ENCODE assay signal across 23 mouse cellular contexts in the genomic region with DNA sequence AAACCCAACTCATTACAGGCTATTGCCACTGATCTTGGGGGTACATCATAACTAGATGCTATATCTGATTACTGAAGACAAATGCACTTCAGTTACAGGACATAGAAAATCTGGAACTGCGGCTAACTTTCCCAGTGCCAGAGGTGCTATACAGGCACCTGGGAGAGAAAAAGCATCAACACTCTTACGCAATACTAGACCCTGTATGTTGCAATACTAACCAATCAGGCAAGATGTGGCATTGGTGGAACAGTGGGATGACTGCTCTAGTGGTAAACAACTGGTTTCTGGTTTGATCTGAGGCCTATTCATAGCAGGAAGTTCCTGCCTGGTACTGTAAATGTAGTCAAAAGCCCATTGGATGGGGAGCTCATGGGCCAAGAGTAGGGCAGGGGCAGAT.
DNase-seq lines count a peak whose midpoint lies in the region; ATAC-seq and TF ChIP-seq lines count a peak whose summit lies in the region.
"Had no signal": no experiment of that assay in that cellular context is flagged by ENCODE, and none has a peak within 500 bp of the region (broad histone marks: within the 10 kb centered on the region; RNA-seq: fewer than 3 reads in every experiment).

No protein-coding gene starts in this region.

- H3K4me1 ChIP-seq in liver, adult 2 months (ENCODE audit: control insufficient read depth, insufficient read depth, low read length) = no peaks in the 10 kb centered on the region
- no peaks in the 10 kb centered on the region; the same call in 1 of the 2 replicates for H3K4me1 ChIP-seq in liver, embryonic 11.5 days (replicated peaks; ENCODE audit: control insufficient read depth, insufficient read depth, low read length)
- no peaks in the 10 kb centered on the region for H3K4me1 ChIP-seq in midbrain, postnatal 0 days (ENCODE audit: insufficient read depth, low read length)
- H3K4me1 ChIP-seq: hindbrain, embryonic 12.5 days; hindbrain, embryonic 15.5 days had no signal

- no peaks in the 10 kb centered on the region for H3K27me3 ChIP-seq in liver, adult 2 months (ENCODE audit: control insufficient read depth, insufficient read depth, low read length)
- H3K27me3 ChIP-seq in liver, embryonic 11.5 days (replicated peaks; ENCODE audit: control insufficient read depth, insufficient read depth, low read length) = no peaks in the 10 kb centered on the region
- H3K27me3 ChIP-seq in midbrain, postnatal 0 days (ENCODE audit: insufficient read depth, low read length) = no peaks in the 10 kb centered on the region
- H3K27me3 ChIP-seq: forebrain, embryonic 13.5 days; hindbrain, embryonic 12.5 days; hindbrain, embryonic 15.5 days had no signal

- ATAC-seq in liver, embryonic 11.5 days (replicated peaks; ENCODE audit: low FRiP score) = no peak
- ATAC-seq in megakaryocyte progenitor cell, adult 5-6 weeks (replicated peaks; ENCODE audit: poor library complexity) = peak; percentile 18; the same call in 1 of the 2 replicates
- ATAC-seq in midbrain, postnatal 0 days (ENCODE audit: low FRiP score) = no peak
- ATAC-seq in monocyte, adult 5-6 weeks (replicated peaks; ENCODE audit: insufficient number of reproducible peaks, low FRiP score, low TSS enrichment, poor library complexity, severe bottlenecking) = no peak
- ATAC-seq: activated CD4-positive, CD25-positive, alpha-beta regulatory T cell, adult 4 months; CD4-positive, CD25-positive, alpha-beta regulatory T cell, adult 4 months; forebrain, embryonic 13.5 days; forebrain, embryonic 16.5 days had no signal

- H3K79me2 ChIP-seq in liver, adult 2 months (ENCODE audit: control insufficient read depth, insufficient read depth, low read length) = no peaks in the 10 kb centered on the region

- TF ChIP-seq CTCF in liver, adult 2 months (IDR thresholded peaks at IDR 0.05; ENCODE audit: low read depth, low read length) = no peak
- no peak for TF ChIP-seq CTCF in midbrain, postnatal 0 days (IDR thresholded peaks at IDR 0.05)

- WGBS in liver, adult 2 months = 82% methylated on average over 2 of the region's 2 CpGs
- WGBS in liver, embryonic 11.5 days = 96% methylated on average over 2 of the region's 2 CpGs
- 97% methylated on average over 2 of the region's 2 CpGs for WGBS in midbrain, postnatal 0 days

- H3K9me3 ChIP-seq in liver, embryonic 11.5 days (ENCODE audit: control insufficient read depth, low read length) = no peaks in the 10 kb centered on the region
- no peaks in the 10 kb centered on the region for H3K9me3 ChIP-seq in midbrain, postnatal 0 days (ENCODE audit: low read length)
- H3K9me3 ChIP-seq: forebrain, embryonic 10.5 days; forebrain, embryonic 13.5 days; hindbrain, embryonic 12.5 days; hindbrain, embryonic 15.5 days had no signal

- no peak overlapping the region for H3K4me3 ChIP-seq in liver, adult 2 months (ENCODE audit: insufficient read depth, low read depth, low read length)
- H3K4me3 ChIP-seq in liver, embryonic 11.5 days (ENCODE audit: low read depth, low read length) = no peak overlapping the region
- no peak overlapping the region for H3K4me3 ChIP-seq in midbrain, postnatal 0 days (ENCODE audit: low read depth, low read length)
- H3K4me3 ChIP-seq: forebrain, embryonic 10.5 days; forebrain, embryonic 13.5 days; hindbrain, embryonic 12.5 days; hindbrain, embryonic 15.5 days had no signal

- H3K9ac ChIP-seq in liver, adult 2 months (ENCODE audit: low read depth, low read length) = no peak overlapping the region
- no peak overlapping the region for H3K9ac ChIP-seq in liver, embryonic 11.5 days (ENCODE audit: low read depth, low read length)
- no peak overlapping the region for H3K9ac ChIP-seq in midbrain, postnatal 0 days (replicated peaks; ENCODE audit: low read length, poor library complexity, severe bottlenecking)
- H3K9ac ChIP-seq: forebrain, embryonic 13.5 days; hindbrain, embryonic 12.5 days; hindbrain, embryonic 15.5 days had no signal

- peak; percentile 54 for DNase-seq in liver, adult 2 months (ENCODE audit: extremely low read depth, low read depth, low spot score)
- DNase-seq in liver, embryonic 11.5 days (ENCODE audit: low spot score) = no peak
- peak; percentile 20 for DNase-seq in NIH3T3 (ENCODE audit: low read depth)
- no peak for DNase-seq in midbrain, postnatal 0 days (ENCODE audit: low spot score)
- DNase-seq: adrenal gland, adult 8-10 months; adrenal gland, postnatal 25 days; B cell, adult 2 months; cerebellum, adult 11-12 months; cerebellum, adult 8-10 months; cerebellum, postnatal 10 days; cerebellum, postnatal 36 days; gastrocnemius, postnatal 10 days; gastrocnemius, postnatal 36 days had no signal

- peaks cover 28% of the 10 kb centered on the region for H3K36me3 ChIP-seq in liver, adult 2 months (ENCODE audit: control insufficient read depth, insufficient read depth, low read length)
- H3K36me3 ChIP-seq in liver, embryonic 11.5 days (ENCODE audit: control insufficient read depth, insufficient read depth, low read length) = 0 out of 2 replicates have a peak, but pooled peaks cover 2% of the 10 kb centered on the region
- peaks cover 25% of the 10 kb centered on the region for H3K36me3 ChIP-seq in midbrain, postnatal 0 days (ENCODE audit: insufficient read depth, low read length)

- no peak for TF ChIP-seq POLR2A in liver, adult 2 months (IDR thresholded peaks at IDR 0.05; ENCODE audit: extremely low read depth, insufficient read depth, low read length)

- H3K27ac ChIP-seq in liver, adult 2 months (replicated peaks; ENCODE audit: insufficient read depth, low read depth, low read length) = no peak overlapping the region
- no peak overlapping the region for H3K27ac ChIP-seq in liver, embryonic 11.5 days (ENCODE audit: low read depth, low read length)
- H3K27ac ChIP-seq in midbrain, postnatal 0 days (ENCODE audit: low read depth, low read length) = no peak overlapping the region
- H3K27ac ChIP-seq: forebrain, embryonic 10.5 days; forebrain, embryonic 13.5 days; hindbrain, embryonic 12.5 days; hindbrain, embryonic 15.5 days had no signal

- no peak overlapping the region for H3K4me2 ChIP-seq in liver, embryonic 11.5 days
- no peak overlapping the region for H3K4me2 ChIP-seq in midbrain, postnatal 0 days (ENCODE audit: low read depth, low read length, poor library complexity, severe bottlenecking)
- H3K4me2 ChIP-seq: forebrain, embryonic 13.5 days; heart, embryonic 11.5 days; hindbrain, embryonic 12.5 days; hindbrain, embryonic 15.5 days had no signal

Comparison
In these comparisons a context has a peak if more than half of its experiments do, and no peak if none do; other contexts are left out.
1. DNase-seq: peak in liver, adult 2 months (single experiment) and NIH3T3 (single experiment); none in liver, embryonic 11.5 days (single experiment) and midbrain, postnatal 0 days (single experiment).